Mouse (Mus musculus): Measurements from ENCODE around the gene Rab3il1. TPM values are rescaled to one million over a fixed set of nuclear protein-coding genes. Genes with fewer than 3 reads are reported as not detected.

Rab3il1 gene
- polyA plus RNA-seq, 1 experiment from 2014 or later: 42.0 TPM

DNA sequence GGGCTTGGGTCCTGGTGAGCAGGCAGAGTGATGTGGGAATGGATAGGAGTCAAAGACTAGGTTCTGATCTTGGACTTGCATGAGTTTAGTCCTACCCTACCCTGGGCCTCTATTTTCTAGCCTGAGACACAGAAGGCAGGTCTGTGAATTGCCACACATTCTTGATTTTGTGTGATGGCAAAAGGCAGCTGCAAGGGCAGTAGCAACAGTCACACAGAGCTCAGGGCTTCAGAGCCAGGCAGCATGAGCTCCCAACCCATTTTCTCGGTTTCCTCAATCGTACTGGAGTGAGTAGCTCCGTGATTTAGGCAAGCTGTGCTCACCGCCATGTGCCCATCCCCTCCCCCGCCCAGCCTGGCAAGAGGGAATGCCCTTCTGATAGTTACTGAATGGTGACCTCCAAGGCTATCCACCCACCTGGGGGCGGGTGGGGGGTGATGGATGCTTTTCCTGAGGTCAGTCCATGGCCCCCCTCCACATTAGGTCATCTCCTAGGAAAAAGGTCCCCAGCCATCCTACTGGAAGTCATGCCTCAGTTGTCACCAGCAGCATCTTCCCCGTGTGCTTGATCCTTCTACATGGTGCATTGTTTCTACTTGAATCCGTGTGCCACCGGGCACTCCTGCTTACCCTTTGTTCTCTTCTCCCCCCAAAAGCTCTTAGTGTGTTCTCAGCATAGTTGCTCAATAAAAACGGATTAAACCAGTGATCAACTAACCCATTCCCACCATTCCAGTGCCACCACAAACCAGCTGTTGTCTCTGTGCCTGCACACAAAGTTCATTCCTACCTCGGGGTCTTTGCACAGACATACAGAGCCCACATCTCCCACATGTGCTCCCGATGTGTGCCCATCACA lies 4.0 kb upstream of the Rab3il1 start:
- peaks cover 10% of the 10 kb centered on the region for H3K4me1 ChIP-seq
- no peak overlapping the region for H3K27ac ChIP-seq
- WGBS: 69% methylated on average over 12 of the region's 12 CpGs
- H3K4me3 ChIP-seq: no peak overlapping the region
- H3K9me3 ChIP-seq: 0 out of 2 replicates have a peak, but pooled peaks cover 3% of the 10 kb centered on the region
- H3K4me2 ChIP-seq: no peak overlapping the region
- no peaks in the 10 kb centered on the region for H3K27me3 ChIP-seq
- no peaks in the 10 kb centered on the region for H3K36me3 ChIP-seq
- no peak overlapping the region for H3K9ac ChIP-seq
- ATAC-seq (ENCODE audit: insufficient number of reproducible peaks, insufficient read depth, low FRiP score, low TSS enrichment, low read depth): no peak

GRCm38 (mm10) chr19:9998063-9998416 lies 3.4 kb upstream of the Rab3il1 start:
- Histone ChIP-seq H3K4me2 (no peak overlapping the region), H3K27ac (no peak overlapping the region), H3K4me3 (no peak overlapping the region), H3K4me1 (peaks cover 4% of the 10 kb centered on the region; the same call in 1 of the 2 replicates), H3K9me3 (0 out of 2 replicates have a peak, but pooled peaks cover 3% of the 10 kb centered on the region), H3K27me3 (no peaks in the 10 kb centered on the region), H3K9ac (no peak overlapping the region), H3K36me3 (no peaks in the 10 kb centered on the region)
- 60% methylated on average over 2 of the region's 2 CpGs for WGBS
- no peak for ATAC-seq (ENCODE audit: insufficient number of reproducible peaks, insufficient read depth, low FRiP score, low TSS enrichment, low read depth)

DNA sequence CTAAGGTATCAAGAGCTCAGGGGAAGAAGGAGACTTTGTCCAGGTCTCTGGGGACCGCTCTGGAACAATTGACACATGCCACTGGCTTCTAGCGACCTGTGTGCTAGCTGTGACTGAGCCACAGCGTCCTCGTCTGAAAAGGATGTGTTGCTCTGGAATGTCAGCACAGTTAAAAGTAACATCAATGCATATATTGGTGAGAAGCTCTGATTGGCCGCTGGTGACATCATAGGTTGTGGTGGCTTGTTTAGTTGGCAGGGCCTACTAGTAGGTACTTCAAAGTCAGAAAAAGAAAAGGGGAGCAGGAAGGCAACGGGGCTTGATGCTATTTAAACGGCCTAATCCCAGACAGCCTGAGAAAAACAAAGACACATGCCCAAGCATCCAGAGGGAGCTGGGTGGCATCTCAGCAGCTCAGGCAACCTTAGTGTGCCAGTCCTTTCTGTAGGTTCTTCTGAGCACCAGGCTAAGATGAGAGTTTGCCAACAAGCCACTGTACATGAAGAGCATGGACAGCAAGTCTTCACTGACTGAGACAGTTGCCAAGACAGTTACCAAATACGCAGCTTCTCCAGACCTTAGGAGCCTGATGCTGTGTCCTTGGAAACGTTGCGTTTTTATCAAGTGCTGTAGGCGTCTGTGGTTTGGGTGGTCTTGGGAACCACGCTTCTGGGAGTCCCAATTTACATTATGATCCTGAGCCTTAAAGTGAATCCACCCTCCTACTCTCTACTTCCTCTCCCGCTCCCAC lies 2.6 kb upstream of the Rab3il1 start:
- Histone ChIP-seq H3K4me3 (no peak overlapping the region), H3K9ac (no peak overlapping the region), H3K36me3 (no peaks in the 10 kb centered on the region), H3K9me3 (0 out of 2 replicates have a peak, but pooled peaks cover 3% of the 10 kb centered on the region), H3K4me2 (no peak overlapping the region), H3K27me3 (no peaks in the 10 kb centered on the region), H3K4me1 (no peaks in the 10 kb centered on the region), H3K27ac (no peak overlapping the region)
- 60% methylated on average over 13 of the region's 13 CpGs for WGBS
- ATAC-seq (ENCODE audit: insufficient number of reproducible peaks, insufficient read depth, low FRiP score, low TSS enrichment, low read depth): no peak

DNA sequence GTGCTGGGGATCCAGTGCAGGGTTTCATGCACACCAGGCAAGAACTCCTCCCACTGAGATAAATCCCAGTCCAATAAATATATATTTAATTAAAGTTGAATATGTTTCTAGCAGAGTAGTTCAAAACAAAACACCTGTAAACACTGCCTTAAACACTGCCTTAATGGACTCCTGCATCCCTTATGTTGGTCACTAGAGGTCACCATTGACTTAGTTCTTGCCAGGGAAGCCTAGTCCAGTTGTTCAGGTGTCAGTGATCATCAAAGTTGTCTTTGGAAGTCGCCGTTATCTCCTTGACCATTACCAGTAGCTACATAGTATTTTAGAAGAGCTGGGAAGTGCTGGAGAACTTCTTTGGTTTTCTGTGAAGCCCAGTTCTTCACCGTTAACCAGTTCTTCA lies 1.1 kb upstream of the Rab3il1 start:
- H3K36me3 ChIP-seq: no peaks in the 10 kb centered on the region
- H3K4me2 ChIP-seq: no peak overlapping the region
- no peak overlapping the region for H3K9ac ChIP-seq
- WGBS: 19% methylated on average over 3 of the region's 3 CpGs
- 0 out of 2 replicates have a peak, but pooled peaks cover 3% of the 10 kb centered on the region for H3K9me3 ChIP-seq
- H3K4me1 ChIP-seq: no peaks in the 10 kb centered on the region
- H3K27ac ChIP-seq: no peak overlapping the region
- H3K4me3 ChIP-seq: no peak overlapping the region
- no peaks in the 10 kb centered on the region for H3K27me3 ChIP-seq
- no peak for ATAC-seq (ENCODE audit: insufficient number of reproducible peaks, insufficient read depth, low FRiP score, low TSS enrichment, low read depth)

DNA sequence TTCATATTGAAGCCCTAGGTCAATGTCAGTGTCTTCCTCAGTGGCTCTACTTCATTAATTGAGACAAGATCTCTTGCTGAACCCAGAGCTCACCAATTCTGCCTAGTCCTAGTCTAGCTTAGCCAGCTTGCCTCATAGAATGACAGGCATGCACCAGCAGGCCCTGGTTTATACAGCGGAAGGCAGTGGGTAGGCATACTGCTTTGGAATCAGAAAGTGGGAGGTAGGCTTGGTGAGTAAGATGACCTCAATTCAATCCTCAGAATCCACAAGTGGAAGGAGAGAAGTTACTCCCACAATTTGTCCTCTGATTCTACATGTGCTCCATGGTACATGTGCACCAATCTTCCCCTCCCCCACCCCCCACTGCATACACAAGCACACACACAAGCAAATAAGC lies 2.2 kb downstream of the Rab3il1 start:
- Histone ChIP-seq H3K4me2 (no peak overlapping the region), H3K36me3 (no peaks in the 10 kb centered on the region), H3K27me3 (no peaks in the 10 kb centered on the region), H3K9me3 (0 out of 2 replicates have a peak, but pooled peaks cover 3% of the 10 kb centered on the region), H3K4me1 (no peaks in the 10 kb centered on the region), H3K9ac (no peak overlapping the region), H3K4me3 (no peak overlapping the region), H3K27ac (no peak overlapping the region)
- ATAC-seq (ENCODE audit: insufficient number of reproducible peaks, insufficient read depth, low FRiP score, low TSS enrichment, low read depth): no peak
- 96% methylated on average over 1 of the region's 1 CpGs for WGBS

DNA sequence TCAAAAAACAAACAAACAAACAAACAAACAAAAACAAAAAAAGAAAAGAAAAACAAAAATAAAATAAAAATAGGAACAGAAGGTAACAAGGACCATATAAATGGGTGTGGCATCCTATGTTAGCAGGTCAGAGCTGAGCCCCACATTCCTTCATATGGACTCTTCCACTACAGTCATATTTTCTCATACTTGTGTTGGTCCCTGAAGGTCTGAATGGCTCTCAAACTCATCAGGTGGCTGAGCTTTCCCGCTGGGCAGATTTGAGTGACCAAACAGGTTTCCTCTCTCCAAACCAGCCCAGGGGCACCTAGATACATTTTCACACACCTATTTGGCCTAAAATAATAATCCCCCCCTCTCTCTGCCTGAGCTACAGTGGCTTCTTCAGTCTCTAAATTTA lies 9.9 kb downstream of the Rab3il1 start:
- H3K4me3 ChIP-seq: no peak overlapping the region
- H3K27me3 ChIP-seq: no peaks in the 10 kb centered on the region
- WGBS: 73% methylated on average over 1 of the region's 1 CpGs
- peaks cover 36% of the 10 kb centered on the region for H3K4me1 ChIP-seq
- no peak overlapping the region for H3K4me2 ChIP-seq
- no peak overlapping the region for H3K9ac ChIP-seq
- no peaks in the 10 kb centered on the region for H3K9me3 ChIP-seq
- no peak overlapping the region for H3K27ac ChIP-seq
- no peak for ATAC-seq (ENCODE audit: insufficient number of reproducible peaks, insufficient read depth, low FRiP score, low TSS enrichment, low read depth)
- no peaks in the 10 kb centered on the region for H3K36me3 ChIP-seq

GRCm38 (mm10) chr19:10012827-10013278 lies 11.4 kb downstream of the Rab3il1 start:
- Histone ChIP-seq H3K27ac (peak overlapping the region; percentile 97), H3K36me3 (no peaks in the 10 kb centered on the region), H3K4me3 (no peak overlapping the region), H3K9me3 (no peaks in the 10 kb centered on the region), H3K4me1 (peaks cover 40% of the 10 kb centered on the region), H3K4me2 (peak overlapping the region; percentile 26), H3K27me3 (no peaks in the 10 kb centered on the region), H3K9ac (peak overlapping the region; percentile 32; the same call in 1 of the 2 replicates)
- ATAC-seq (ENCODE audit: insufficient number of reproducible peaks, insufficient read depth, low FRiP score, low TSS enrichment, low read depth): peak; percentile 52; the same call in 1 of the 2 replicates
- 6% methylated on average over 6 of the region's 6 CpGs for WGBS

DNA sequence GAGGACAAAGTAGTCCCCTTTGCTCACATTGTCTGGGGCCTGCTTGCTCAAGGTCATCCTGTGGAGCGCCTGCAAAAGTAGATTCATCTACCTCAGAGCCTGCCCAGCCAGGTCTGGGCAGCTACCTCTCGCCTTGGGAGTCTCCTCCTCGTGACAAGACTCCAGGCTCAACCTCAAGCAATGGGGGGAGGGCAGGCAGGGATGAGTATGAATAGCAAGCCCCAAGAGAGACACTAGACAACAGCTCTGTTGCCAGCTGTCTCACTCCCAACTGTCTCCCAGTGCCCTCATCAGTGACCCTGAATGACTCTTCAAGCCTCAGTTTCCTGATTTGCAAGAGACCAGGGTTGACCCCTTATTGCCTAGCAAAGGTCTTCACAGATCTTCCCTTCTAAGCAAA lies 11.9 kb downstream of the Rab3il1 start:
- no peak for ATAC-seq (ENCODE audit: insufficient number of reproducible peaks, insufficient read depth, low FRiP score, low TSS enrichment, low read depth)
- peak overlapping the region; percentile 32; the same call in 1 of the 2 replicates for H3K9ac ChIP-seq

GRCm38 (mm10) chr19:10013913-10014312 lies 12.4 kb downstream of the Rab3il1 start:
- Histone ChIP-seq H3K9ac (no peak overlapping the region), H3K27ac (peak overlapping the region; percentile 97), H3K36me3 (no peaks in the 10 kb centered on the region), H3K9me3 (no peaks in the 10 kb centered on the region), H3K4me2 (peak overlapping the region; percentile 26; the same call in 1 of the 2 replicates), H3K4me3 (no peak overlapping the region), H3K27me3 (no peaks in the 10 kb centered on the region), H3K4me1 (peaks cover 49% of the 10 kb centered on the region)
- peak; percentile 63 for ATAC-seq (ENCODE audit: insufficient number of reproducible peaks, insufficient read depth, low FRiP score, low TSS enrichment, low read depth)
- 19% methylated on average over 5 of the region's 5 CpGs for WGBS

More for the DNA sequence above, 11.9 kb downstream of the Rab3il1 start:
- H3K27ac ChIP-seq: peak overlapping the region; percentile 97
- WGBS: 12% methylated on average over 3 of the region's 3 CpGs
- peak overlapping the region; percentile 26 for H3K4me2 ChIP-seq
- H3K27me3 ChIP-seq: no peaks in the 10 kb centered on the region
- peaks cover 43% of the 10 kb centered on the region for H3K4me1 ChIP-seq
- H3K36me3 ChIP-seq: no peaks in the 10 kb centered on the region
- H3K9me3 ChIP-seq: no peaks in the 10 kb centered on the region
- no peak overlapping the region for H3K4me3 ChIP-seq

GRCm38 (mm10) chr19:10014824-10015223 lies 13.4 kb downstream of the Rab3il1 start:
- WGBS: 58% methylated on average over 13 of the region's 13 CpGs
- no peak overlapping the region for H3K4me2 ChIP-seq
- H3K9ac ChIP-seq: no peak overlapping the region
- no peaks in the 10 kb centered on the region for H3K27me3 ChIP-seq
- H3K36me3 ChIP-seq: no peaks in the 10 kb centered on the region
- no peak for ATAC-seq (ENCODE audit: insufficient number of reproducible peaks, insufficient read depth, low FRiP score, low TSS enrichment, low read depth)
- H3K4me1 ChIP-seq: peaks cover 58% of the 10 kb centered on the region
- H3K9me3 ChIP-seq: no peaks in the 10 kb centered on the region
- no peak overlapping the region for H3K4me3 ChIP-seq
- peak overlapping the region; percentile 97; the same call in 1 of the 2 replicates for H3K27ac ChIP-seq

- no peaks in the 10 kb centered on the region for H3K36me3 ChIP-seq
- H3K4me3 ChIP-seq: no peak overlapping the region
- 68% methylated on average over 4 of the region's 4 CpGs for WGBS
- H3K4me2 ChIP-seq: no peak overlapping the region
- no peak for ATAC-seq (ENCODE audit: insufficient number of reproducible peaks, insufficient read depth, low FRiP score, low TSS enrichment, low read depth)
- no peaks in the 10 kb centered on the region for H3K9me3 ChIP-seq
- H3K9ac ChIP-seq: no peak overlapping the region
- H3K4me1 ChIP-seq: peaks cover 61% of the 10 kb centered on the region
- no peaks in the 10 kb centered on the region for H3K27me3 ChIP-seq
- 0 out of 2 replicates have a peak overlapping the region, but pooled peaks have one; percentile 28 for H3K27ac ChIP-seq
Observed at GRCm38 (mm10) chr19:10015442-10015841, 14.0 kb downstream of the Rab3il1 start.

Data from embryonic facial prominence, embryonic 13.5 days (tissue).